Mouse (Mus musculus) forebrain, embryonic 11.5 days (tissue): ENCODE results near the gene Dnajb4. TPM values are rescaled to one million over a fixed set of nuclear protein-coding genes. Genes with fewer than 3 reads are reported as not detected.

Experiments
- ATAC-seq: fragments of 200-750 bp; cut with Nextera tagmentation; replicated peaks from 2 replicates; pipeline ENCODE4 v1.8.0; 2017; ENCODE audit warnings: moderate TSS enrichment; ENCODE audit not compliant: low FRiP score
- DNase-seq: peaks from one replicate; pipeline ENCODE4 v3.0.0-alpha.2; 2017; ENCODE audit warnings: low spot score
- H3K27ac ChIP-seq: fragments of 300-500 bp; sonication (generic); 2 replicates; pipeline ENCODE4 v1.5.1; 2014; ENCODE audit warnings: low read depth, low read length
- H3K27me3 ChIP-seq: fragments of 300-500 bp; sonication (generic); 2 replicates; pipeline ENCODE4 v1.6.1; 2014; ENCODE audit warnings: mild to moderate bottlenecking, low read length, mixed read lengths; ENCODE audit not compliant: control insufficient read depth, insufficient read depth
- H3K36me3 ChIP-seq: fragments of 300-500 bp; sonication (generic); 2 replicates; pipeline ENCODE4 v1.6.1; 2014; ENCODE audit warnings: mild to moderate bottlenecking, low read length, moderate library complexity, mixed read lengths; ENCODE audit not compliant: control insufficient read depth, insufficient read depth
- H3K4me1 ChIP-seq: fragments of 300-500 bp; sonication (generic); replicated peaks from 2 replicates; pipeline ENCODE4 v1.6.1; 2014; ENCODE audit warnings: low read length, mixed read lengths; ENCODE audit not compliant: control insufficient read depth, insufficient read depth
- H3K4me2 ChIP-seq: fragments of 300-500 bp; sonication (generic); 2 replicates; pipeline ENCODE4 v1.6.1; 2014; ENCODE audit warnings: low read depth, mild to moderate bottlenecking, low read length, moderate library complexity, mixed read lengths; ENCODE audit not compliant: severe bottlenecking
- H3K4me3 ChIP-seq: fragments of 300-500 bp; sonication (generic); 2 replicates; pipeline ENCODE4 v1.5.1; 2014; ENCODE audit warnings: low read depth, low read length
- H3K9ac ChIP-seq: fragments of 300-500 bp; sonication (generic); 2 replicates; pipeline ENCODE4 v1.6.1; 2014; ENCODE audit warnings: low read length
- H3K9me3 ChIP-seq: fragments of 300-500 bp; sonication (generic); 2 replicates; pipeline ENCODE4 v1.6.1; 2016; ENCODE audit warnings: low read length, mixed read lengths; ENCODE audit not compliant: control insufficient read depth
- WGBS: fragments of 180-500 bp; shearing (Covaris S2); extraction: QIAGEN DNeasy Blood & Tissue Kit; methylation state at CpG from one replicate; pipeline ENCODE4 v1.1.7; 2014; 5-methylcytosine and 5-hydroxymethylcytosine counted together
- polyA plus RNA-seq: library from polyadenylated mRNA; unstranded; fragments of >200 nt; fragmentation: Nextera tagmentation; extraction: Ambion mirVana; gene quantifications from 2 replicates; pipeline ENCODE4 v1.2.1, GENCODE M21; 2014

Dnajb4 gene
- polyA plus RNA-seq, 1 experiment from 2014 or later = 28.2 TPM

GRCm38 (mm10) chr3:152172322-152172935 is 37.7 kb downstream of the Dnajb4 start:
- ATAC-seq (no peak), DNase-seq (no peak)
- no peaks in the 10 kb centered on the region for H3K4me1 ChIP-seq
- no peaks in the 10 kb centered on the region for H3K36me3 ChIP-seq
- H3K4me3 ChIP-seq = no peak overlapping the region
- H3K9ac ChIP-seq = no peak overlapping the region
- 87% methylated on average over 7 of the region's 7 CpGs for WGBS
- H3K27me3 ChIP-seq = no peaks in the 10 kb centered on the region
- no peaks in the 10 kb centered on the region for H3K9me3 ChIP-seq
- no peak overlapping the region for H3K27ac ChIP-seq
- no peak overlapping the region for H3K4me2 ChIP-seq

GRCm38 (mm10) chr3:152171862-152172261 is 38.2 kb downstream of the Dnajb4 start:
- H3K4me1 ChIP-seq = no peaks in the 10 kb centered on the region
- no peak for DNase-seq
- ATAC-seq = no peak

GRCm38 (mm10) chr3:152171236-152171635 is 38.9 kb downstream of the Dnajb4 start:
- Histone ChIP-seq H3K27me3 (no peaks in the 10 kb centered on the region), H3K4me2 (no peak overlapping the region), H3K4me1 (no peaks in the 10 kb centered on the region; the same call in 1 of the 2 replicates), H3K9ac (no peak overlapping the region), H3K9me3 (no peaks in the 10 kb centered on the region), H3K27ac (no peak overlapping the region), H3K36me3 (no peaks in the 10 kb centered on the region), H3K4me3 (no peak overlapping the region)
- ATAC-seq (no peak), DNase-seq (no peak)
- 83% methylated on average over 2 of the region's 2 CpGs for WGBS

More at GRCm38 (mm10) chr3:152171862-152172261, 38.2 kb downstream of the Dnajb4 start:
- WGBS = 77% methylated on average over 7 of the region's 7 CpGs
- Histone ChIP-seq H3K27me3 (no peaks in the 10 kb centered on the region), H3K9me3 (no peaks in the 10 kb centered on the region), H3K36me3 (no peaks in the 10 kb centered on the region), H3K9ac (no peak overlapping the region), H3K4me3 (no peak overlapping the region), H3K4me2 (no peak overlapping the region), H3K27ac (no peak overlapping the region)

GRCm38 (mm10) chr3:152170407-152170806 is 39.7 kb downstream of the Dnajb4 start:
- Histone ChIP-seq H3K27me3 (peaks cover 7% of the 10 kb centered on the region), H3K27ac (no peak overlapping the region), H3K4me1 (peaks cover 2% of the 10 kb centered on the region; the same call in 1 of the 2 replicates), H3K9ac (no peak overlapping the region), H3K9me3 (no peaks in the 10 kb centered on the region), H3K4me2 (no peak overlapping the region), H3K36me3 (no peaks in the 10 kb centered on the region), H3K4me3 (no peak overlapping the region)
- 65% methylated on average over 1 of the region's 1 CpGs for WGBS
- DNase-seq = no peak
- ATAC-seq = no peak

GRCm38 (mm10) chr3:152168007-152168406 is 42.1 kb downstream of the Dnajb4 start:
- Histone ChIP-seq H3K4me1 (peaks cover 3% of the 10 kb centered on the region; the same call in 1 of the 2 replicates), H3K4me2 (no peak overlapping the region), H3K4me3 (no peak overlapping the region), H3K36me3 (no peaks in the 10 kb centered on the region), H3K27me3 (peaks cover 12% of the 10 kb centered on the region), H3K27ac (no peak overlapping the region), H3K9ac (no peak overlapping the region), H3K9me3 (no peaks in the 10 kb centered on the region)
- ATAC-seq (no peak), DNase-seq (no peak)
- 96% methylated on average over 10 of the region's 10 CpGs for WGBS

GRCm38 (mm10) chr3:152166699-152167451 is 43.2 kb downstream of the Dnajb4 start:
- Histone ChIP-seq H3K4me3 (peak overlapping the region; percentile 43), H3K36me3 (no peaks in the 10 kb centered on the region), H3K27me3 (peaks cover 12% of the 10 kb centered on the region), H3K4me2 (peak overlapping the region; percentile 44), H3K9me3 (no peaks in the 10 kb centered on the region), H3K9ac (0 out of 2 replicates have a peak overlapping the region, but pooled peaks have one; percentile 13), H3K4me1 (peaks cover 3% of the 10 kb centered on the region; the same call in 1 of the 2 replicates), H3K27ac (no peak overlapping the region)
- 9% methylated on average over 29 of the region's 29 CpGs for WGBS
- peak; percentile 63 for DNase-seq
- peak; percentile 47 for ATAC-seq

GRCm38 (mm10) chr3:152166099-152166423 is 44.0 kb downstream of the Dnajb4 start, which contains the start of gene Gipc2:
Gene Gipc2, minus strand, starts transcription at chr3:152166230.
- WGBS = 3% methylated on average over 10 of the region's 10 CpGs
- peaks cover 3% of the 10 kb centered on the region; the same call in 1 of the 2 replicates for H3K4me1 ChIP-seq
- H3K36me3 ChIP-seq = no peaks in the 10 kb centered on the region
- H3K9me3 ChIP-seq = no peaks in the 10 kb centered on the region
- H3K4me2 ChIP-seq = peak within 1 kb of the TSS; percentile 99
- DNase-seq (no peak), ATAC-seq (peak; percentile 18)
- H3K27me3 ChIP-seq = peaks cover 12% of the 10 kb centered on the region
- no peak within 1 kb of the TSS for H3K27ac ChIP-seq
- peak within 1 kb of the TSS; percentile 43 for H3K4me3 ChIP-seq
- H3K9ac ChIP-seq = peak within 1 kb of the TSS; percentile 57

- H3K4me2 ChIP-seq = peak overlapping the region; percentile 99
- peak overlapping the region; percentile 43 for H3K4me3 ChIP-seq
- no peaks in the 10 kb centered on the region for H3K9me3 ChIP-seq
- ATAC-seq (peak; percentile 66), DNase-seq (peak; percentile 72)
- no peak overlapping the region for H3K27ac ChIP-seq
- WGBS = 1% methylated on average over 53 of the region's 53 CpGs
- H3K27me3 ChIP-seq = peaks cover 12% of the 10 kb centered on the region
- peaks cover 3% of the 10 kb centered on the region; the same call in 1 of the 2 replicates for H3K4me1 ChIP-seq
- H3K9ac ChIP-seq = peak overlapping the region; percentile 57
- H3K36me3 ChIP-seq = no peaks in the 10 kb centered on the region
These were observed 44.6 kb downstream of the Dnajb4 start for GRCm38 (mm10) chr3:152165351-152166098.
